Mouse (Mus musculus) gastrocnemius, postnatal 10 days (tissue): Measurements from ENCODE around the gene Usp21. TPM values are rescaled to one million over a fixed set of nuclear protein-coding genes. Genes with fewer than 3 reads are reported as not detected.

Experiments
- DNase-seq: peaks from one replicate; pipeline ENCODE4 v3.0.0; 2021; ENCODE audit warnings: mixed read lengths
- total RNA-seq, 2 experiments: library from RNA; stranded (reverse); gene quantifications; 2 replicates each; pipeline ENCODE4 v1.2.3; 2021

Usp21 gene
- total RNA-seq, 2 experiments from 2014 or later: 15.3 to 19.7 TPM

GRCm38 (mm10) chr1:171265971-171266744 lies 21.6 kb downstream of the Usp21 start:
- no peak for DNase-seq

GRCm38 (mm10) chr1:171263666-171264461 lies 23.9 kb downstream of the Usp21 start:
- no peak for DNase-seq

GRCm38 (mm10) chr1:171263185-171263611 lies 24.6 kb downstream of the Usp21 start:
- DNase-seq: no peak

GRCm38 (mm10) chr1:171262594-171263130 lies 25.1 kb downstream of the Usp21 start:
- peak; percentile 58 for DNase-seq

- DNase-seq: no peak
Observed at GRCm38 (mm10) chr1:171260316-171260715, 27.5 kb downstream of the Usp21 start.

GRCm38 (mm10) chr1:171258921-171259320 lies 28.9 kb downstream of the Usp21 start:
- no peak for DNase-seq

- no peak for DNase-seq
Observed at GRCm38 (mm10) chr1:171257781-171258180, 30.0 kb downstream of the Usp21 start.

- DNase-seq: peak; percentile 62
Observed at GRCm38 (mm10) chr1:171256937-171257548, 30.7 kb downstream of the Usp21 start.

- no peak for DNase-seq
Observed at GRCm38 (mm10) chr1:171256095-171256818, 31.5 kb downstream of the Usp21 start.

- DNase-seq: no peak
Observed at GRCm38 (mm10) chr1:171252415-171252814, 35.4 kb downstream of the Usp21 start.

GRCm38 (mm10) chr1:171251594-171252324 lies 36.0 kb downstream of the Usp21 start:
- peak; percentile 58 for DNase-seq

- DNase-seq: peak; percentile 49
Observed at GRCm38 (mm10) chr1:171250680-171251593, 36.9 kb downstream of the Usp21 start, which contains the start of gene Ndufs2. Gene Ndufs2, minus strand, starts transcription at chr1:171251388.

GRCm38 (mm10) chr1:171249913-171250600 lies 37.7 kb downstream of the Usp21 start, which contains the start of gene Adamts4:
Gene Adamts4, plus strand, starts transcription at chr1:171250421.
- DNase-seq: peak; percentile 56

GRCm38 (mm10) chr1:171248386-171249226 lies 39.2 kb downstream of the Usp21 start:
- DNase-seq: no peak

- no peak for DNase-seq
Observed at GRCm38 (mm10) chr1:171247916-171248315, 39.9 kb downstream of the Usp21 start.

GRCm38 (mm10) chr1:171247453-171247841 lies 40.3 kb downstream of the Usp21 start:
- no peak for DNase-seq

- peak; percentile 98 for DNase-seq
Observed at GRCm38 (mm10) chr1:171246709-171247452, 40.9 kb downstream of the Usp21 start.
